Mouse (Mus musculus) G1E (cell line): Measurements from ENCODE around the gene Trcg1.

Experiments used
- CTCF ChIP-seq: IDR thresholded peaks from 2 replicates; pipeline ENCODE4 v1.5.1; 2012; ENCODE audit warnings: low read depth, low read length, inconsistent platforms, mixed read lengths
- GATA1 ChIP-seq: IDR thresholded peaks from 2 replicates; pipeline ENCODE4 v1.6.1; 2012; ENCODE audit warnings: borderline replicate concordance, low read length, inconsistent platforms, mixed read lengths
- TAL1 ChIP-seq: conservative IDR thresholded peaks from 2 replicates; pipeline ENCODE4 v1.6.1; 2012; ENCODE audit warnings: low read depth, low read length, inconsistent platforms, mixed read lengths

GRCm38 (mm10) chr9:57261913-57262794 is 25.8 kb downstream of the Trcg1 start, which contains the start of gene 1700017B05Rik:
- TF ChIP-seq TAL1 (no peak), CTCF (peak; percentile 18; the same call in 1 of the 2 replicates), GATA1 (no peak)
